Mouse (Mus musculus): ENCODE results near the gene Ppp2r5c.

Ppp2r5c gene

DNA sequence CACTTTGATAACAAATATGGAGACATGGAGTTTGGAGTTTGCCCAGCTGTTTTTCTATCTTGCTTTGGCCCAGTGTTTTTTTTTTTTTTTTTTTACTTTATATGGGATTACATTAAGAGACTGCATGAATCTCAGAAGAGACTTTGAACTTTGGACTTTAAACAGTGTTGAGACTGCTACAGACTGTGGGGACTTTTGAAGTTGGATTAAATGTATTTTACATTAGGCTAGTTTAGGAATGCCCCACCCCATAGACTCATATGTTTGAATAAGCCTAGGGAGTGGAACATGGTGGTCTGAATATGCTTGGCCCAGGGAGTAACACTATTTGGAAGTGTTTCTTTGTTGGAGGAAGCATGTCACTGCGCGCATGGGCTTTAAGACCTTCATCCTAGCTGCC is 4.7 kb upstream of the Ppp2r5c start:
- DNase-seq (ENCODE audit: low read depth) = no peak

DNA sequence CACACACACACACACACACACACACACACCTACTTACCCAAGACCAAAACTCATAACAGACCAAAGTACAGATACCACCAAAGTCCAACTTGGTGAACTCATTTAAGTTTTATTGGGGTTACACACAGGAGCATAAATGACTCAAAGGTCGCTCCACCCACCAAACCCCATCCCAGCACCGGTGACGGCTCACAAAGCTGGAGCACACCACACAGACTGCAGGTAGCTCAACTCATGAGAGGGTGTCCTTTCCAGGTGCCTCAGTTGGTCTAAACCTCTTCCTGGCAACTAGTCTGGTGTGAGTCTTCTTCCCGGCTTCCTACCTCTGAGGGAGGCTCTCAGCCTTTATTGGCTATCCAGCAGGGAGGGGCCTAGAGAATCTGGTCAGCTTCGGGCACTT is 2.4 kb upstream of the Ppp2r5c start:
- DNase-seq (ENCODE audit: low read depth) = no peak

DNA sequence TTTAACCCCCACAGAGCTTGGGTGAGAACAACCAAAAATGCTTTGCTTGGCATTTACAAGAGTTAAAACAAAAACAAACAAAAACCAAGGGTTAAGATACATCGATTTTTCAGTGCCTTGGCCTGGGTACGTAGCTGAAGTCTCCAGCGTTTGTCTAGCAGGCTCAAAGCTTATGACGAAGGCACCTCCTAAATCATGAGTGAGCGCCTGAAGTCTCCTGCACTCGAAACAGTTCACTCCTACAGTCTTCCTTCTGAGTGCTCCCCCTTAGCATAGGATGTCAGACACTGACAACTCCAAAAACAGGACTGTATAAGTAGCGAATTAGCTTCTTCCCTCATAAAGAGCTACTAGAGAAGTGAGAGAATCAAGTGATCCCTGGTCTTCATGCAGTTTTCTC is 1.1 kb upstream of the Ppp2r5c start:
- no peak for DNase-seq (ENCODE audit: low read depth)

DNA sequence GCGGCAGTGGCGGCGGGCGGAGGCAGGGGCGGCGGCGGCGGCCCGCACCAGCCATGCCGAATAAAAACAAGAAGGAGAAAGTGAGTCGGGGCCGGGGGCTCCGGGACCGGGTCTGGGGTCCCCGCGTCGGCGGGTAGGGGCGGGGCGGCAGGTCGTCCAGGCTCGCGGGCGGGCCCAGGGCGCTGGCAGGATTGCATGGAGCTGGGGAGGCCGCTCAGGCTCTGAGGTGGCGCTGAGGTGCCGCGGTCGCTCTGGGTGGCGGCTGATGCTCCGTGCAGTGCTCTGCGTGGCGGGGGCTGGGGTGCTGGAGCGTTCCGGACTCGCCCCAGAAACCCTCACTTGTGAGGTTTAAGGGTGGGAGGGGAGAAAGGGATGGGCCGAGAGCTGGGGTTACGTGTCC is 386 bp downstream of the Ppp2r5c start:
- no peak for DNase-seq (ENCODE audit: low read depth)

DNA sequence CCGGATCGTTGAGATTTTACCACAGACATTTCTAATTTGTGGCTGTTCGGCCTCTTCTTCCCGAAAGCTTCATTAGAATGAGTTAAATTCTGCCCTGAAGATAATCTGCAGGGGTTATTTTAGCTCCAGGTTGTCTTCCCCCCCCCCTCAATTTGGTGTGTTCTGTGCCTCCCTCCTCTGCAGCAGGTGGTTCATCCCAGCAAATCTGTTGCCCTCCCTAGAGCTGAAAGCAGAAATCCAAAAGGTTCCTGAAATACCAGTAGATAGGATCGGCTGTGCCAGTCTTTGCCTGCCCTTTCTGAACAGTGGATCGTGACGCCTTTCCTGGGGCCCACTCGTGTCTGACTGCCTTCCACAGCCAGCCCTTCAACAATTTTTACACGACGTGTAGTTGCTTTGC is 1.8 kb downstream of the Ppp2r5c start:
- no peak for DNase-seq (ENCODE audit: low read depth)

DNA sequence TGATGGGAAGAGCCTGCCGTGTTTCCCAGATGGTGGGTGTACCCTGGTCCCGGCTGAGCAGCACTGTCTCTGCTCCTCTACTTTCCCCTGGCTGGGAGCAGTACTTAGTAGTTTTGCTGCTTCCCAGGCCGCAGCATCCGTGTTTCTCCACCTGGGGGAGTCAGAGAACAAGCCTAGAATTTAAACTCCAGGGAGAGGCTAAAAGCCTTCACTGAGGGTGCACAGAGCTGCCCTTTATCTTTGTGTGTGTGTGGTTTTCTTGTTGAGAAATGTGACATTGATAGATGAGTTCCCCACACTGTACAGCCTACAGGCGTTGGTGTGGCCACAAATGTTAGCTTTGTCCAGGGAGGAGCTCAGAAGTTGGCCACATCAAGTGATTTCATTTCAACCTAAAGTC is 7.3 kb downstream of the Ppp2r5c start:
- peak; percentile 78 for DNase-seq (ENCODE audit: low read depth)

DNA sequence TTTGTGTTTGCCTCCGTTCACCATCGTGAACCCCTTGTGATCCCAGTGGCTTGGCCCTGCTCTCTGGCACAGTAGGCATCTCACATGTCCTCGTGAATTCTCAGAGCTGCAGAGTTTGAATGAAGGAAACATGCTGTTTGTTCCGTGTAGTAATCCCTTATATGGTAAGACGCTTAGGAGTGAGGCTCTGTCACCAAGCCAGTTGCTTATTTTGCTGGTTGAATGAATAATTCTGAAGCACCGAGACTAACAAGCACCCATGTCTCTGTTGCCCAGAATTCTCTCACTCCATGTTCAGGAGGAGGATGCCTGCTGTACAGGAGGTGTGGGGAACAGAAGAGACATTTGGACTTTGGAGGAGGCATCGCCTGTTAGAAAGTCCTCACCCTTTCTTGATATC is 9.1 kb downstream of the Ppp2r5c start:
- no peak for DNase-seq (ENCODE audit: low read depth)

DNA sequence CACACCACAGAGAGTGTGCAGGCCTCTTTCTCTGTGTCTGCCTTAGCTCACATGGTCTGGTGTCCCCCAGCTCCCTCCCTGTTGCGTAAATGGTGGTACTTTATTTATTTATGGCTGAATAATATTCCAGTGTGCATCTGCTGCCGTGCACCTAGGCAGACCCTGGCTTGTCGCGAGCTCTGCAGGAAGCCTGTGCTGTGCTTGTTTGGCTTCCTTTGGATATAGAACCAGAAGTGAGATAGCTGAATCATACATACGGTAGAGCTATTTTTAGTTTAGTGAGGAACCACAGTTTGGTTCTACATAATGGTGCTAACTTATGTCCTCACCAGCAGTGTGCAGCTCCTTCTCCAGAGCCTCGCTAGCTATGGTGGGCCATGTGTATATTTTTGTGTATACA is 11.7 kb downstream of the Ppp2r5c start:
- no peak for DNase-seq (ENCODE audit: low read depth)

DNA sequence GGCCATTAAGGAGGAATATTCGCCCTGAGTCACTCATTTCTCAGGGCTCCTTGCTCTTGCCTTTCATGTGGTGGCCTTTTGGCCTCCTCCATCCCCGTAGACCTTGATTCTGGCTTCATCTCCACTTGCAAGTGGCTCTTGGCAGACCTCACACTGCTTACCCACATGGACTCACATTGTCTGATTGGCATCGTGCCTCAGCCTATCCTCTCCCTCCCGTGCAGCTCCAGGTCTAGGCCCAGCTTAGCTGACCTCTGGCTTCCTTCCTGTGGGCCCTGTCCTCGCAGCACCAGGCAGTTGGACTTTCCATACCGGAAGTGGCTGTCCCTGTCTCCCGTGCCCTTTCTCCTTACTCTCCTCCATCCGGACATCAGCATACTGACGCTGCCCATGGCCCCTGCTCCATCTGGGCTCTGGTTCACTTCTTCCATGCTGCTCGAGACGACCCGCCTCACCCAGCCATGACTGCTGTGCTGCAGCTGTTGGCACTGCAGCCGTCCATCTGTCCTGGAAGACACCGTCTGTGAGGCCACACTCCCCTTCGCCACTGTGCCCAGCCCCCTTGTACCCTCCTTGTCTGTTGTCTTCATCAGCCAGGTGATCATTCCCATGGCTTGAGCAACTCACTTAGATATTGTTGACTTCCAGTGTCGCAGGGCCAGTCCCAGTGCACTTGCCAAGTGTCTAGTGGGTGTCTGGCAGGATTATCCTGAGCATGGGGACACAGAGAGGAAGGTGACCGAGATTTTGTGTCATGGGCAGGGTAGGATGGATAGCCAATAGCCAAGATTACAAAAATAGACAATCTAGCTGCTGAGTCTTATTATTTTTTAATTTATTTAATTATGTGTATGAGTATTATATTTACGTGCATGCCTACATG is 13.7 kb downstream of the Ppp2r5c start:
- no peak for DNase-seq (ENCODE audit: low read depth)

DNA sequence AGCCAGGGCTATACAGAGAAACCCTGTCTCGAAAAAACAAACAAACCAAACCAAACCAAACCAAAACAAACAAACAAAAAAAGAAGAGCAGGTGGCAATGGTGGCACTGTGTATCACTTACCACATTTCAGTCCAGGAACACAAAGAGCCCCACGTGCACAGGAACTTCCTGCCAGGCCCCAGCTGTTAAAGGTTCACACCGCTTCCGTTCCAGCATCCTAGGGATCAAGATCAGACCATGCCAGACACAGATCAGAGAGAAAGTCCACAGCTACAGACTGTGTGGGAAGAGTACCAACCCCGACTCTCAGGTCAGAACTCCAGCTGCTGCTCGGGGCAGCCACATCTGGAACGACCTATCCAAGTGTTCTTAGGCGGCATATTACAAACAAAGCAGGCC is 16.8 kb downstream of the Ppp2r5c start:
- no peak for DNase-seq (ENCODE audit: low read depth)

DNA sequence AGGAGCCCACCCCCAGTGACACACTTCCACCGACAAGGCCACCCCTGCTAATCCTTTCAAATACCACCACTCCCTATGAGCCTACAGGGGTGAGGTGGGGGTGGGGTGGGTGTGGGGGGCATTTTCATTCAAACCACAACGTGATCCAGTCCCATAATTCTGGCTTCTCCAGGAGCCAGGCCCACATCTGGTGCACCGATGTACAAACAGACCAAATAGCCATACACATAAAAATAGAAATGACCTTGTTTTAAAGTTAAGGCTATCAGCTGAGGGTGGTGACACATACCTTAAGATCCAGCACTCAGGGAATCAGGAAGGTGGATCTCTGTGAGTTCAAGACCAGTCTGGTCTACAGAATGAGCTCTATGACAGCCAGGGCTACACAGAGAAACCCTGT is 24.5 kb downstream of the Ppp2r5c start:
- no peak for DNase-seq (ENCODE audit: low read depth)

DNA sequence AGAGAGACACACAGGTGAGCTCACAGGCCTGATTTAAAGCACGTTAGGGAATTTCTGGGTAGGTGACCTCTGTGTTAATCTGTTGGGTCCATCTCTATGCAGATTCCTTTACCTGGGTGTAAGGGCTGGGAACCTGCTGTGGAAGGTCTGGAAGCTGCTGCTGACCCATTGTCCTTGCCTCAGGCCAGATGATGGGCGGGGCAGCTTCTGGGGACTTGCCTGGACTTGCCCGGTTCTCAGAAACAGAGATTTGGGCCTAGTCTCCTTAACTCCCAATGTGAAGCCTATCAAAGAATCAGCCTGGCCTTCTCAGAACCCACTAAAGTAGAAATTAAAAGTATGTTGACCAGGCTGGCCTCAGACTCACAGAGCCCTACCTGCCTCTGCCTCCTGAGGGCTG is 25.3 kb downstream of the Ppp2r5c start:
- DNase-seq (ENCODE audit: low read depth) = no peak

DNA sequence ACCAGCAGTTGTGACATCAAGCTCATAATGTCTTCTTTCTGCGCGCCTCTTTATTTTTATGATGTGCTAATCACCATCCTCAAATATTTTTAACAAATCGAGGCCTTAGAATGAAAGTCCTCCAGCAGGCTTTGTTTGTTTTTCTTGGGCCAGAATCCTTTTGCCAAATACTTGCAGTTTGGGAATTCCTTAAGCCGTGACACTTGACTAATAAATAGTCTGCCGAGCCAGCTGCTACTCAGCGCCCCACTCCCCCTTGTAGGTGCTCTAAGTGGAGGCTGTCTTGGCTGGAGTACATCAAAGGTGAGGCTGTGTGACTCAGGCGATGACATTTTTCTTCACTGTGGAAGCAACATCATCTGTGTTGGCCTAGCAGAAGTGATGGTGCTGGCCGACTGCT is 27.6 kb downstream of the Ppp2r5c start:
- DNase-seq (ENCODE audit: low read depth) = no peak

DNA sequence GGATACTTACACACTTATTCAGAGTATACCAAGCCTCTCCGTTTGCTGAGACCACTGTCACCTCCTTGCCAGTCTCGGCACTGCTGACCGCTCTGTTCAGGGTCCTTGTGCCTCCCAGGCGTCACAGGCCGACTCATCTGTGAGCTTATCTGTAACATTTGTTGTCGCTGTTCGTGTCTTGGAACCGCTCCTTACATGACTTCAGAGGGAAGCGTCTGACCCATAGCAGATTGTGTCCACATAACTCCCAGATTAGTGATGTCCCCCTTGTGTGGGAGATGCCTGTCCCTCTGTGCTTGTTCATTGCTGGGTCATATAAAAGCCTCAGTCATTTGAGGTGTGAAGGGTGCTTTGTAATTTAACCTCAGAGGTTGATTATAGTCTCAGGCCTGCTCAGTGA is 29.6 kb downstream of the Ppp2r5c start:
- DNase-seq (ENCODE audit: low read depth) = no peak

DNA sequence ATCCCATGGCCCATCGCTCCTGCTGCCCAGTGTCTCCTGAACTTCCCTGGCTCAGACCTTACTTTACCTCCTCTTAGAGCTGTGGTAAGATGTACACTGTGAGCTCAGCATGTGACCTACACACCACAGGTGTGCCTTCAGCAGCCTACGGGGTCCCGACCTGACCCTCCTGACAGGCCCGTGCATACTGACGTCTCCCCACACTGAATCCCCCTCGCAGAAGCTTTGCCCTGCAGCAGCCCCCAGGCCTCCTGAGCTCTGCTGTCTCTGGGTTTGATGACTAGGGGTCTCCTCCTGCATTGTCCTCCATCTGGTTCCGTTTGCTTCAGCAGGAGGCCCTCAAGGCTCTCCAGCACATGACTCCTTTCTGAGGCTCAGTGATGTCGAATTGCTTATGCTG is 31.0 kb downstream of the Ppp2r5c start:
- no peak for DNase-seq (ENCODE audit: low read depth)

DNA sequence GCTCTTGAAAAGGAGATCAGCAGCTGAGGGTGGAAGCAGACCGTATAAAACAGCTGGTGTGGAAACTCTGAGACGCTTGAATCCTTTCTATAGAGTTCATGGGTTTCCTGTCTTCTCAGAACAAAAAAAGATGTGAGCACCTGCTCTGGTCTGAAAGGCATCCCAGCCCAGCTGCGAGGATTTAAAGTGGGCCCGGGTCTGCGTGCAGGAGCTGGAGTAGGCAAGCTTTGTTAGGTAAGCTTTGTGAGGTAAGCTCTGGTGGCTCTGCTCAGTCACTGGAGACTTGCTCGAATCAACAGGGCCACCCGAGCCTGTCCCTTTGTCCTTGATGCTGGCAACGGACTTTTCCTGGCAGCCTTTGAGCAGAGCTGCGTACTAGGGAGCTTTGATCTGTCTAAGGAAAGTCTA is 31.7 kb downstream of the Ppp2r5c start:
- DNase-seq (ENCODE audit: low read depth) = no peak

DNA sequence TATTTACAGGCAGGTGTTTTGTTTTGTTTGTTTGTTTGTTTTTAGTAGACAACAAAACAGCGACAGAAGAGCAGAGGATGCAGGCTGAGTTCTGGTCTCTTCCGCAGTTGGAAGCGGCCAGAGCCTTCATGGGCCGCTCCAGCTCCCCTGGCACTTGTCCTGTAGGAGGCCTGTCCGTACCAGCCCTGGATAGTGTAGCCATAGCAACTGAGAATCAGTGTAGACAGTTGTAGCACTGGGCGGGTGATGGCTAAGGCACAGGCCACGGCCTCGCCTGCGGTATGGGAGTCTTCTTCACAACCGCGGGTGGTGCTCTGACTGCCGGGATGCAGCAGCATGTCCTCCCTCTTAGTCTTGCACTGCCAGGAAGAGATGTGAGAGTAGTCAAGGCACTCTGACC is 32.3 kb downstream of the Ppp2r5c start:
- no peak for DNase-seq (ENCODE audit: low read depth)

DNA sequence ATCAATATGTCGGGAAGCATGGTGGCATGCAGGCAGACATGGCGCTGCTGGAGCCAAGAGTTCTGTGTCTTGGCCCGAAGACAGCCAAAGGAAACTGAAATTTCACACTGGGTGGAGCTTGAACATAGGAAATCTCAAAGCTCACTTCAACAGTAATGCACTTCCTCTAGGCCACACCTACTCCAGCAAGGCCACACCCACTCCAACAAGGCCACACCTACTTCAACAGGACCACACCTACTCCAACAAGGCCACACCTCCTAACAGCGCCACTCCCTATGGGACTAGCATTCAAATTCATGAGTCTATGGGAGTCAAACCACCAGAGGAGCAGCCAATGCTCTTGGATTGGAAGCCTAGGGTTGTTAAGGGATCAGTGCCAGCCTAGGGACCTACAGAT is 33.8 kb downstream of the Ppp2r5c start:
- DNase-seq (ENCODE audit: low read depth) = no peak

DNA sequence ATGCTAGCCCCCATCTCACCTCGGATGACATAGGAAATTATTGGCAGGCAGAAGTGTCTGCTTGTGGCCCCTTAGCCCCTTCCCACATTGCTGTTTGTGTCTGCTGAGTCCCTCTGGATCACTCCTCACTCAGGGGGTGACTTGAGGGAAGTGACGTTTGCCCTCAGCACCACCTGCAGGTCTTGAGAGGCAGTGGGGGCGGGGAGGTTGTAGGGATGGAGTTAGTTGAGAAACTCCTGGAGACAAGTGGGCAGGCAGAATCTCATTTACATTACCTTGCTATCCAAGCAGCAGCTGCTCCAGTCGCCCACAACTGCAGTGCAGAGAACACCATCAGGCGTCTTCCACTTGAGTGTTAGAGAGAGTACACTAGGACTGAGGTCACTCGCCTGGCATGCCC is 36.8 kb downstream of the Ppp2r5c start:
- DNase-seq (ENCODE audit: low read depth) = no peak

DNA sequence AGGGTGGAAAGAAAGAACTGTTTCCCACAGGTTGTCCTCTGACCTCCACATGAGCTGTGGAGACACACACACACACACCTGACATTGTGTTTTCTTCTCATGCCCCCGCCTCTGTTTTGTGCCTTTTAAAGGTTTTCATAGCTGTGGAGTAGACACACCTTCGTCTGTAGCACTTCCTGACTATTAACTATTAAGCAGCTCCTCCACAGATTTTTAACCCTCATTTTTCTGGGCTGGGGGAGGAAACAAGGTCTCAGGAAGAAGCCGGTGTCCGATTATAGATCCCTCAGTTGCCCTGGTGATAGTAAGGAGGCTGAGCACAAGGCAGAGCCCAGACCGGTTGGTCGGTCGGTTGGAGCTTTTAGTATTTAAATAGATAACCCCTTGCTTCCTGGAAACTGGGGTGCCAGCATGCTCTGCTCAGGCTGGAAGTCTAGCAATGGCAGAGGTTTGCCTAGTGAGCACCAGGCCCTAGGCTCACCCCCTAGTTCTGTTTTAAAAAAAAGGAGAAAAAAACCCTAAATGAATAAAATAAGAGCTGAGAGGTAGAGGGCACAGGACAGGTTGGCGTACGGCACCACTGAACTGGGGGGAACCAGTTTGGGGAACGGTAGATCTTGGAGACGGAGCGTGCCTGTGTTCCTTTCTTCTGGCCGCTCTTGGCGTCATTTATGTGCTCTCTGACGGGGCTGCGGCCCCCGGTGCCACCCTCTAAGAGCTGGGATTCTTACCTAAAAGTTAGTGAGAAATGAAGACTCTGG is 38.1 kb downstream of the Ppp2r5c start:
- no peak for DNase-seq (ENCODE audit: low read depth)

DNA sequence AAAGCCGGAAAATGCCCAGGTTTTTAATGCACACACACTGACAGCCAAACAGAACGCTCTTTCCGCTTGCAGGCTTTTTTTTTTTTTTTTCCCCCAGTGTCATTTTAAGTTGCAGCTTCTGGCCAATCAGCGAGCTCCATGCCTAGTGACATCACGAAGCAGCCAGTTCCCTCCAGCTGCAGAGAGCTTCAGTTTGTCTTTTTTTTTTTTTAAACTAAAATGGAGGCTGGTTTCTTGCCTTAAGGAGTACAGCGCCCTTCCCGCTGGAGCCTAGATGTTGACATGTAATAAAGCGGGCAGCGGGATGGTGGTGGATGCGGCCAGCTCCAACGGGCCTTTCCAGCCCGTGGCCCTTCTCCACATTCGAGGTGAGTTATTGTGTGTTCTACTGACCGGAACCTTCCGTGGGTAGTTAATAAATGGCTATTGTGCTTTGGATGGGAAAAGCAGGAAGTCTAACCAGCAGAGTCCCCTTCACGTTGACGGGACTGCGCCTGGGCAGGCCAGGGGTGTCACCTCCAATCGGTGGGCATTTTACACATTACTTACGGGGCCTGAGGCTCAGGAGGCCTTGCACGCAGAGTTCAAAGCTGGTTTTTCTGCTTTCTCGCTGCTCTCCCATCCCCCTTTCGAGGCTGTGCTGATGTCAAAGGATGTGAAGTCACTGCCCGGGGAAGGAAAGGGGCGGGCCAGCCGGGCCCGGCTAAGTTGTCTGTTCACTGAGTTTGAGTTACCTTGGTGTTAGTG is 38.8 kb downstream of the Ppp2r5c start:
- peak; percentile 84 for DNase-seq (ENCODE audit: low read depth)

DNA sequence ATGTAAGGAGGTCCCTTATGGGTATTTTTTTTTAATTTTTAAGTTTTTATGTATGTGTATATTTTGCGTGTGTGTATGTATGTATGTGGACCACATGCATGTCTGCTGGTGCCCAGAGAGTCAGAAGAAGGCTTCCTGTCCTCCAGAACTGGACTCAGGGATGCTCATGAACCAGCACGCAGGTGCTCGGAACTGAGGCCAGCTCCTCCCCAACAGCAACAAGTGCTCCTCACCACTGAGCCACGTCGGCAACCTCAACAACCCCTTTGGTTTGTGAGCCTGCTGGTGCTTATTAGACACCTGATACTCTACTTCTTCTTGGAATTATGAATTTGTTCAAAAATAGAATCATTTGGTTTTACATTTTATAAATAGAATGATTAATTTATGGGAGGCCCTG is 39.9 kb downstream of the Ppp2r5c start:
- DNase-seq (ENCODE audit: low read depth) = no peak

DNA sequence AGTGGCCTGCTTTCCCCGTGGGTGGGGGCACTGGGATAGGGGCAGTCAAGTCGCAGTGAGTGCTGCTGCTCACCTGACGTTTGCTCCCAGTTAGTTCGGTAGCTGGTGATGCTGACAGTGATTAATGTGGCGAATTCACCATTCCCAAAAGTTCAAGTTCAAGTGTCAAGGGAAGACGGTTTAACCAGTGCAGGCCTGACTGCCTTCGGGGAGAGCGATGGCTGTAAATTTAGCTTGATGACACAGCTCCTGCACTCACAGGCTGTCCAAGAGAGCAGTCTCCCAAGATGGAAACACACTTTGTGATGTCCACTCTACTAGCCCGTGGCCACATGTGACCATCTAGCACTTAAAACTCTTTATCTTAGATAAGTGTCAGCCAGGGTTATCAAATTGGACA is 41.1 kb downstream of the Ppp2r5c start:
- no peak for DNase-seq (ENCODE audit: low read depth)

Measured in c-Kit-positive CD71-negative TER-119-negative erythroid progenitor cells, embryonic 14.5 days (primary cell).